Mouse (Mus musculus) leukemia stem cell, adult 10-12 weeks (primary cell): ENCODE measurements around the gene Cops9. TPM values are rescaled to one million over a fixed set of nuclear protein-coding genes. Genes with fewer than 3 reads are reported as not detected.

ENCODE experiments used
- polyA plus RNA-seq: library from polyadenylated mRNA; stranded (reverse); fragments of >175 nt; gene quantifications from 2 replicates; pipeline ENCODE4 v1.2.3, GENCODE M21; 2012; ENCODE audit warnings: low replicate concordance

The Cops9 gene
- polyA plus RNA-seq: 20.3 and 30.2 TPM in 2 replicates

DNA sequence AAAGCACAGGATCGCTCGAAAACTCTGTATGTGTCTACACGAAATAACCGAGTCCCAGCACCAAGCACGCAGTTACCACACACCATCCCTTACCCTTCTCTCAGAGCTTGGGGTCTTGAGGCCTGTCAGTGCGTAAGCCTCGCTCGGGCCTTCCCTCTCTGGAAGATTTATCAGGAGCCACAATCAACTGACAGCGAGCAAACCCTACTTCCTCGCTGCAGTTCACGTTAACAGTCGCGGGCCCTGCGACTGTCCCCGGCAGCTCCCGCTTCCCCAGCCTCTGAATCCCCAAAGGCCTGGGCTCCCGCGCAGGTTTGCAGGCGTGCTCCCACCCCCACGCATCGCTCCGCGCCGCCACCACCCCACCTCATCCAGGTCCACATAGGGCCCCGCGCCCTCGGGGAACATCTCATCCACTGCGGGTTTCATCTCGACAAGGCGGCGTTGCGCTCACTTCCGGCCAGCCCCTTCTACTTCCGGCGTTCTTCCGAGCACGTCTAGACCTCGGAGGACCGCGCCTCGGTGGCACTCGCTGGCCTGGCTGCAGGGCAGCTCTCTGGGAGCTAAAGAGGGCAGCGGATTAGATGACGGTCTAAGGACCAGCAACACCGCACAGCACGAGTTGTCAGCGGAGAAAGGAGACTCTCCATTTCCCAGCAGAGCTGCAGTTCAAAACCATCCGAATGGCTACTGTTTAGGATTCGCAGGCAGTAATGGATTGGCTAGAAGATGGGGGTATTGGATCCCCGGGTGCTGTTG lies at the start of gene Cops9:
Cops9 (minus strand) TSS at position 472 of the 759 bp plus-strand sequence.

DNA sequence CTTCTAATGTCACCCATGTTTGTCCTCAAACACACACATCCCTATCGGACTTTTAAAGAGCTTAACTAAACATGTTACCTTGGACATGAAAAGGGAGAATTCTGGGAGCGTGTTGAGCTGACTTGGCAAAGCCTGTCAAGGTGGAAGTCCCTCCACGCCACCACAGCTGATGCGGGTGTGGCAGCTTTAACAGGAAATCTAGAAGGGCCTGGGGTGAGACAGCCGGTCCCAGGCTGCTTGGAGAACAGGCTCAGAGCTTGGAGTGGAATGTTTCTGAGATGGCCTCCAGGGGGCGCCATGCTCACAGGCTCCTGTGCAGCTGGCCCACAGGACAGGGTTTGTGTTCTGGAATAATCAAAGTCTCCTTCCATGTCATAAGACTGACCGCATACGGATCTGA lies 6.9 kb upstream of the Cops9 start, which contains the start of gene Otos:
Otos (minus strand) TSS at position 169 of the 400 bp plus-strand sequence.

GRCm38 (mm10) chr1:92617488-92617887 lies 24.3 kb downstream of the Cops9 start, which contains the start of gene Olfr12:
Gene Olfr12 (plus strand): TSS chr1:92617788.

DNA sequence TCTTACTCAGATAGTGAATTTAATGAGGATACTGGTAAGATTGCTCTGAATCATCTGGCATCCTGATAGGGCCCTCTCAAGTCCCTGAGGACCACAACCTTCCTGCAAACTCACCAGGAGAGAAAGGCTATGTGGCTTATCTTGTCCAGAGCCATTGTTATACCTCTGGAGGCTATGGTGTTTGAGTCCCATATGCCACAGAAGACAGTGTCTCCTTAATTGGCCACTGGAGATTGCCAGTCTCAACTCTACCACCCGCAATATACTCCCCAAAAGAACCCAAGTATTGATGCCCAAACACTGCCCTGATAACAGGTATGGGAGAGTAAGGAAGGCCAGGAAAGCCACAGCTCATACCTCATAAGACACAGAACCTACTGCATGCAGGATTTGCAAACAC lies 36.3 kb downstream of the Cops9 start, which contains the start of gene Olfr1410:
Olfr1410 (plus strand) TSS at position 301 of the 400 bp plus-strand sequence.

GRCm38 (mm10) chr1:92594111-92594510 lies 47.7 kb downstream of the Cops9 start, which contains the start of gene Olfr1411:
Gene Olfr1411 (plus strand): TSS chr1:92594411.

Other genes starting within 250 kb of the Cops9 start
- gene Ndufa10, start 168.1 kb downstream of the Cops9 start, polyA plus RNA-seq: 7.7 and 29.4 TPM in 2 replicates
- not detected in 2 replicates for gene Olfr1416, start 156.9 kb downstream of the Cops9 start, polyA plus RNA-seq
- not detected in 2 replicates for gene Olfr1415, start 145.9 kb downstream of the Cops9 start, polyA plus RNA-seq
- 0.06 TPM in 1 of 2 replicates, not detected in the other for gene Olfr1414, start 123.3 kb downstream of the Cops9 start, polyA plus RNA-seq
- gene Olfr1413, start 70.7 kb downstream of the Cops9 start, polyA plus RNA-seq: not detected in 2 replicates
- not detected in 2 replicates for gene Olfr1412, start 56.2 kb downstream of the Cops9 start, polyA plus RNA-seq
- gene Olfr1411, start 47.6 kb downstream of the Cops9 start, polyA plus RNA-seq: 0.32 TPM in 1 of 2 replicates, not detected in the other
- not detected in 2 replicates for gene Olfr1410, start 36.2 kb downstream of the Cops9 start, polyA plus RNA-seq
- not detected in 2 replicates for gene Olfr12, start 24.2 kb downstream of the Cops9 start, polyA plus RNA-seq
- not detected in 2 replicates for gene Otos, start 6.9 kb upstream of the Cops9 start, polyA plus RNA-seq
- 3.7 and 4.1 TPM in 2 replicates for gene Gpc1, start 189.7 kb upstream of the Cops9 start, polyA plus RNA-seq